Mouse (Mus musculus) liver, embryonic 14.5 days (tissue): ENCODE results near the gene Cyren. TPM values are rescaled to one million over a fixed set of nuclear protein-coding genes. Genes with fewer than 3 reads are reported as not detected.

Experiments
- ATAC-seq: fragments of 200-750 bp; cut with Nextera tagmentation; 2 replicates; pipeline ENCODE4 v1.8.0; 2017; ENCODE audit warnings: moderate number of reproducible peaks, mild to moderate bottlenecking, moderate library complexity; ENCODE audit not compliant: insufficient read depth
- DNase-seq, 3 experiments: peaks; one replicate each; pipeline ENCODE4 v3.0.0-alpha.2; 2012 to 2013; ENCODE audit warnings: low read depth in 3 of 3, low spot score in 3 of 3
- H3K27ac ChIP-seq: fragments of 300-500 bp; sonication (generic); 2 replicates; pipeline ENCODE4 v1.5.1; 2014; ENCODE audit warnings: moderate library complexity, mild to moderate bottlenecking, control low read depth, inconsistent platforms
- H3K27me3 ChIP-seq: fragments of 300-500 bp; sonication (generic); 2 replicates; pipeline ENCODE4 v1.6.1; 2014; ENCODE audit warnings: mild to moderate bottlenecking, low read length, moderate library complexity; ENCODE audit not compliant: control insufficient read depth, insufficient read depth
- H3K36me3 ChIP-seq: fragments of 300-500 bp; sonication (generic); replicated peaks from 2 replicates; pipeline ENCODE4 v1.6.1; 2014; ENCODE audit warnings: low read depth; ENCODE audit not compliant: control insufficient read depth, insufficient read depth
- H3K4me1 ChIP-seq, 2 experiments: fragments of 200-500 bp in 1 of 2; fragments of 300-500 bp in 1 of 2; sonication (generic) in 1 of 2; replicated peaks; 2 replicates each; pipeline ENCODE4 v1.6.1; 2012 to 2014; ENCODE audit warnings: antibody characterized with exemption in 1 of 2, inconsistent platforms in 1 of 2, low read length in 1 of 2; ENCODE audit not compliant: control insufficient read depth in 2 of 2, insufficient read depth in 2 of 2
- H3K4me2 ChIP-seq: fragments of 300-500 bp; sonication (generic); 2 replicates; pipeline ENCODE4 v1.6.1; 2014; ENCODE audit warnings: low read depth, mild to moderate bottlenecking, control low read depth, moderate library complexity
- H3K4me3 ChIP-seq, 2 experiments: fragments of 200-500 bp in 1 of 2; fragments of 300-500 bp in 1 of 2; sonication (generic) in 1 of 2; 2 replicates each; pipeline ENCODE4 v1.5.1; 2012 to 2014; ENCODE audit warnings: low read depth in 2 of 2, low read length in 2 of 2, mild to moderate bottlenecking in 2 of 2, control low read depth in 1 of 2, inconsistent platforms in 1 of 2, moderate library complexity in 1 of 2; ENCODE audit not compliant: insufficient read depth in 1 of 2
- H3K9ac ChIP-seq: fragments of 300-500 bp; sonication (generic); replicated peaks from 2 replicates; pipeline ENCODE4 v1.6.1; 2014; ENCODE audit warnings: mild to moderate bottlenecking, control low read depth, moderate library complexity
- H3K9me3 ChIP-seq: fragments of 300-500 bp; sonication (generic); 2 replicates; pipeline ENCODE4 v1.6.1; 2016; ENCODE audit warnings: low read length, mixed read lengths; ENCODE audit not compliant: control insufficient read depth
- CTCF ChIP-seq: IDR thresholded peaks from 2 replicates; pipeline ENCODE4 v1.5.1; 2016; ENCODE audit warnings: antibody characterized with exemption, low read depth, control low read depth
- EP300 ChIP-seq: IDR thresholded peaks from 2 replicates; pipeline ENCODE4 v1.6.1; 2016; ENCODE audit warnings: antibody characterized with exemption, low read depth
- WGBS: fragments of 180-500 bp; shearing (Covaris S2); extraction: QIAGEN DNeasy Blood & Tissue Kit; methylation state at CpG from one replicate; pipeline ENCODE4 v1.1.7; 2014; ENCODE audit not compliant: insufficient replicate concordance; 5-methylcytosine and 5-hydroxymethylcytosine counted together
- polyA plus RNA-seq, 2 experiments: library from polyadenylated mRNA; depleted of rRNA in 1 of 2; stranded (reverse) in 1 of 2; unstranded in 1 of 2; fragments of >200 nt; fragmentation: Nextera tagmentation in 1 of 2; extraction: Ambion mirVana in 1 of 2; gene quantifications; 2 replicates each; pipeline versions ENCODE4 v1.2.1 to v1.2.3; 2012 to 2014

Gene Cyren
- polyA plus RNA-seq, 2 experiments, result 4.2 to 7.2 TPM

DNA sequence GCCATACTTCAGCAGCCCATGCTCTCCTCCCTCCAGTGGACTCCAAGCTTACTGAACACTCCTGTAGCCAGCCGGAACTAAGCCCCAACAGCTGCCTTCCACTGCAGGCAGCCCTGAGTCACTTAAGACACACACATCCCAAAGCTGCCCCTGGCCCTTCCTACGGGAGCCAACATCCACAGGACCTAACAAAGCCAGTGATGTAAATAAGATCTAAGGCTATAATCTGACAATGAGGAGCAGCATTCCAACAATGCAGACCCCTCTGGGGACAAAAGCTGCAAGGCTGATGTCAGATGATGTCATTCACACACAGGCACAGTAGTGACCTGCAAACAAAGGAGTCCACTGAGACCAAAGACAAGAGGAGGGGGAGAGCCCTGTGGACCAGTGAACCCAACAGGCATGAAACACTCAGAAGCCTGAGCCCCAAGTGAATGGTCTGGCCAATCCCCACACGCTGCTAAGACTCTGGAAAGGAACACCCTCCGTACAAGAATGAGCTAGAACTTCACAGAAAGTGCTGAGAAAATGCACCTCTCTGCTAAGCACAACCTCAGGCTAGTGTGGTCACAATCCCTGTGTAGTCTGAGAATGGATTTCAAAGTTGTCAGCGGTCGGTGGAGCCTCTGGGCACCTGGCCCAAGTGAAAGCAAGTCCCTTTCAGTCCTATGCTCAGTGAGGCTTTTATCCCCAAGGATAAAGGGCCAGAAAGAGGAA lies 9.4 kb upstream of the Cyren start:
- Histone ChIP-seq H3K4me3 (no peak overlapping the region), H3K9ac (no peak overlapping the region), H3K27me3 (no peaks in the 10 kb centered on the region), H3K36me3 (peaks cover 60% of the 10 kb centered on the region), H3K27ac (no peak overlapping the region), H3K9me3 (no peaks in the 10 kb centered on the region), H3K4me1 (no peaks in the 10 kb centered on the region), H3K4me2 (no peak overlapping the region)
- 85% methylated on average over 6 of the region's 6 CpGs for WGBS
- no peak for ATAC-seq
- no peak for DNase-seq
- no peak for TF ChIP-seq EP300
- no peak for TF ChIP-seq CTCF

DNA sequence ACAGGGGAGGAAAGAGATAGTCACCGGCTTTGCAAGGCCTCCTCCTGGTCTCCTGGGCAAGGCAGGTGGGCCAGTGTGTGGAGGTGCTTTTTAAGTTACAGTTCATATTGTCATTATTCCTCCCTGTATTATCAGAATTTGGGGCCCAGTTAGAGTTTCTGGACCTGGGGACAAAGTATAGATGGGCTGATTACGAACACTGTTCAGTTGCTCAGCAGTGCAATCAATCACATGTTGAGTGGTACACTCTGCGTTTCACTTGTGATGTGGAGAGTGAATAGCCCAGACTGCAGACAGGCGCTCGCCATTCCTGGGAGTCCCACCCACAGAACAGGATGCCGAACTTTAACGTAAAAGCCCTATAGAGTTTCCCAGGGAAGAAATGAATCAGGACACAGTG lies 6.9 kb upstream of the Cyren start:
- Histone ChIP-seq H3K27ac (no peak overlapping the region), H3K36me3 (peaks cover 75% of the 10 kb centered on the region), H3K4me2 (no peak overlapping the region), H3K27me3 (no peaks in the 10 kb centered on the region), H3K9ac (no peak overlapping the region), H3K9me3 (no peaks in the 10 kb centered on the region), H3K4me1 (no peaks in the 10 kb centered on the region), H3K4me3 (no peak overlapping the region)
- no peak for DNase-seq
- ATAC-seq, result no peak
- TF ChIP-seq EP300, result no peak
- no peak for TF ChIP-seq CTCF
- WGBS, result 88% methylated on average over 7 of the region's 7 CpGs

GRCm38 (mm10) chr6:34879911-34880475 lies 2.1 kb upstream of the Cyren start:
- DNase-seq (no peak), ATAC-seq (no peak)
- peaks cover 42% of the 10 kb centered on the region for H3K36me3 ChIP-seq
- no peaks in the 10 kb centered on the region for H3K27me3 ChIP-seq
- no peak overlapping the region for H3K4me2 ChIP-seq
- peaks cover 28 to 31% of the 10 kb centered on the region in 2 experiments for H3K4me1 ChIP-seq
- H3K9me3 ChIP-seq, result no peaks in the 10 kb centered on the region
- WGBS, result 58% methylated on average over 6 of the region's 6 CpGs
- H3K9ac ChIP-seq, result no peak overlapping the region
- no peak for TF ChIP-seq EP300
- peak; percentile 65 for TF ChIP-seq CTCF
- H3K4me3 ChIP-seq, result no peak overlapping the region
- no peak overlapping the region for H3K27ac ChIP-seq

- DNase-seq (no peak), ATAC-seq (no peak)
- Histone ChIP-seq H3K9ac (no peak overlapping the region), H3K4me2 (peak overlapping the region; percentile 84; the same call in 1 of the 2 replicates), H3K9me3 (no peaks in the 10 kb centered on the region), H3K4me3 (no peak overlapping the region), H3K27me3 (no peaks in the 10 kb centered on the region), H3K27ac (no peak overlapping the region), H3K4me1 (peaks cover 36 to 39% of the 10 kb centered on the region in 2 experiments), H3K36me3 (peaks cover 35% of the 10 kb centered on the region)
- WGBS, result 82% methylated on average over 16 of the region's 16 CpGs
- TF ChIP-seq CTCF (no peak), EP300 (no peak)
Measured at GRCm38 (mm10) chr6:34879101-34879740, 1.4 kb upstream of the Cyren start.

- Histone ChIP-seq H3K4me1 (peaks cover 42 to 43% of the 10 kb centered on the region in 2 experiments), H3K27ac (peak overlapping the region; percentile 90), H3K4me3 (peak overlapping the region; percentile 86 to 87), H3K36me3 (peaks cover 17% of the 10 kb centered on the region), H3K4me2 (peak overlapping the region; percentile 84), H3K9me3 (no peaks in the 10 kb centered on the region), H3K9ac (peak overlapping the region; percentile 81), H3K27me3 (no peaks in the 10 kb centered on the region)
- TF ChIP-seq EP300, result no peak
- TF ChIP-seq CTCF, result no peak
- 5% methylated on average over 2 of the region's 2 CpGs for WGBS
- DNase-seq (no peak), ATAC-seq (peak; percentile 56)
Measured at GRCm38 (mm10) chr6:34876835-34877156, 1.1 kb downstream of the Cyren start.
